Mouse (Mus musculus): ENCODE measurements around the gene Bcl11b.

Gene Bcl11b

DNA sequence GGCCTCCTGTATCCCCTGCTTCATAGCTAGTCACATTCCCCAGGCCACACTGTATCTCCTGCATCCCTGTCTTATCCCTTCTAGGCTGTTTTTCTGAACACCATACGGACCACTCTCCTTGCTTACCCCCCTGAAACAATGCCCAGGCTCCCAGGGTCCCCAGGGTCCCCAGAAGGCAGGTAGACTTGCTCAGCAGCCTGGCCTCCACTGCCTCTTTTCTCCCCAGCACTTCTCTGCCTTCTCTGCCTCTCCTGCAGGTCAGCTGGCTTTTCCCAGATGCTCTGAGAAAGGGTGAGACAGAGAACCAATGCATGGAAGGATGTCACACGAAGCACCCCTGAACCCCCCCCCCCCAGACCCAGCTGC, 2.7 kb downstream of the Bcl11b start:
- in situ Hi-C loops (cut with MboI; ENCODE audit: low pct_unique_long_range_greater_than_20kb in 1 of 2, low sequenced_read_pairs in 2 of 2, unreplicated experiment in 1 of 2): no loop called here

DNA sequence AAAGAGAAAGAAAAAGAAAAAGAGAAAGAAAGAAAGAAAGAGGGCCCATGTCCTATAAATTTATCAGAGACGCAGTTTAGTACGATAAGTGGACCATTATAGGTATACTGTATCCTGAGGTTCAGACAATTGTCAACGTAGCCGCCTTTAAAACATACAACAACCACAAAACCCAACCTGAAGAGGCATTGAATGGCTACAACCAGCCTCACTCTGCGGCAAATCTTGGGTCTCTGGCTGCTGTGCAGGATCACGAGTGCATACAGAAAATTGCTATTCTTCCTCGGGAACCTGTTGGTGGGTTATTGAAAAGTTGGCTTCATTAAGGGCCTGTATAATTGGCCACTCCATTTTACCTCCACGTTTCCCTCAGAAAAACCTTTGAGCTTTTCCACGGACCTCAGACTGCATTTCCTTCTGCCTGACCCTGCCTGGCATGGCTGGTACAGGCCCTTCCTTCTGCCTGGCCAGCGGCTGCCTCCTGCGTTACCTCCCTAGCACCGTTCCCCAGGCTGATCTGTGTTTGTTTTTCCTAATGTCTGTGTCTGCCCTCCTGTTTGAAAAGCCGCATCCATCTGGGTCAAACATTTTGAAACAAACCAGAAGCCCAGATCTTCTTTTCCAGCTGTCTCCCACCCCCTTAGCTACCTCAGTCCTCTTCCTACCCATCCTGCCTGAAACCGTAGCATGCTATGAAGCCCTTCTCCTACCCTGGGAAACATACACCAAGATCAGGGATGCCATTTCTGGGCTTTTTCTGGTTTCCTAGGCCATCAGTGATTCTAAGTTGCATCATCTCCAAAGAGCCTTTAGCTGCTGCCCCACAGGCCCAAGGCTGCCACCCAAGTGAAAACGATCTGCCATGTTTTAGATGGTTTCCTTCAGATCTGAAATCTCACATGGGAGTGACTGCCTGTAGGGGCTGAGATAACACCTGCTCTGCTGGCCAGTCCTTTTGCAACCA, 3.4 kb downstream of the Bcl11b start:
- in situ Hi-C loops (cut with MboI; ENCODE audit: low pct_unique_long_range_greater_than_20kb in 1 of 2, low sequenced_read_pairs in 2 of 2, unreplicated experiment in 1 of 2): loop anchor here (10.0 to 25.0 kb wide), 3 partner anchors 95 to 1038 kb away; no protein-coding TSS in a partner anchor

DNA sequence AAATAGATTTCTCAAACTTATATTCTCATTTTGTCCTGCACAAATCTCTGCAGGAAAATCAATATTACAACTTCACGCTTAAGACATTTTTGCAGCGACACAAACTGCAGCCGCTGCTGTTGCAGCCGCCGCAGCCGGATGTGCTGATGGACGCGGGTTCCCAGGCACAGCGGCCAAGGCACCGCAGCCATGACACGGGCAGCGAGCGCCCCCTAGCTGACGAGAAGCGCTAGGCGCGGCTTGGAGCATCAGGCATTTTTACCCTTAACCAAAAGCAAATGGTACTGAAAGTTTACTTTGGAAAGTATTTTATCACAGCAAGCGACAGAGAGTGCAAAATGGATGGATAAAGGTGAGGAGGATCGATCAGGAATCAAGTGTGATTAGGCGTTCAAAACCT, 4.7 kb downstream of the Bcl11b start:
- in situ Hi-C loops (cut with MboI; ENCODE audit: low pct_unique_long_range_greater_than_20kb in 1 of 2, low sequenced_read_pairs in 2 of 2, unreplicated experiment in 1 of 2): loop anchor here (10.0 to 25.0 kb wide), 3 partner anchors 94 to 1036 kb away; no protein-coding TSS in a partner anchor

DNA sequence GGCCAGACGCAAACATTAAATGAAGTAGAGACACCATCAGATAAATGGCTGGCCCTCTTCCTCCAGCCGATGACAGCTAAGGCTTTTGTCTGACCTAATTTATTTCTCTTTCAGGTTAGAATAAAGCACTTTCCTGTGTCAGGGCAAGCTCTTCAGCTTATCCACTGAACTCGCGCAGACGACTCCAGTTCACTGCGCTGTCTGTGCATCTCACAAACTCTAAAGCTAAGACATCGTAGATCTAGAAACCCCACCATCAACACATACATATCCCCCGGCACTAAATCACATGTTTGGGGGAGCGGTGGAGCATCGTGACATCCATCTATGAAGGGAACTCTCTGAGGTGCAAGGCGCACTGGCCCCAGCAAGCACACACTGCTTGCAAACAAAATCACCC, 5.5 kb downstream of the Bcl11b start:
- in situ Hi-C loops (cut with MboI; ENCODE audit: low pct_unique_long_range_greater_than_20kb in 1 of 2, low sequenced_read_pairs in 2 of 2, unreplicated experiment in 1 of 2): loop anchor here (10.0 to 25.0 kb wide), 3 partner anchors 93 to 1036 kb away; no protein-coding TSS in a partner anchor

DNA sequence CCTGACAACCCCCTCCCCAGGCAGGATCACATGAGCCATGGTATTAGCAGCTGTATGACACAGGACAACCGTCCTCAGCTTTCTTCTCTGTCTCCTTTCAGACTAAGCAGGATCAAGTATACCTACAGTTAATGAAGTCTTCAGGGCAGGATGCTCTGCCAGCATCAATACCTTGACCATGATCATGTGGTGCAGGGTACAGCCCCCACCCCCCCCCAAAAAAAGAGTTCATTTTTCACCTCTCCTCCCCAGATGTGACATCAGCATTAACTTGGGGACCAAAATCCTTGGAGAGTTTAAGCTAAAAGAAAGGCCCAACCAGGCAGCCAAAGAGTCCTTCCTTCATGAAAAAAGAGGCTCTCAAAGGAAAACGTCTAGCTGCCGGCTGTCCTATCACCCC, 6.2 kb downstream of the Bcl11b start:
- in situ Hi-C loops (cut with MboI; ENCODE audit: low pct_unique_long_range_greater_than_20kb in 1 of 2, low sequenced_read_pairs in 2 of 2, unreplicated experiment in 1 of 2): loop anchor here (10.0 to 25.0 kb wide), 3 partner anchors 92 to 1035 kb away; no protein-coding TSS in a partner anchor

DNA sequence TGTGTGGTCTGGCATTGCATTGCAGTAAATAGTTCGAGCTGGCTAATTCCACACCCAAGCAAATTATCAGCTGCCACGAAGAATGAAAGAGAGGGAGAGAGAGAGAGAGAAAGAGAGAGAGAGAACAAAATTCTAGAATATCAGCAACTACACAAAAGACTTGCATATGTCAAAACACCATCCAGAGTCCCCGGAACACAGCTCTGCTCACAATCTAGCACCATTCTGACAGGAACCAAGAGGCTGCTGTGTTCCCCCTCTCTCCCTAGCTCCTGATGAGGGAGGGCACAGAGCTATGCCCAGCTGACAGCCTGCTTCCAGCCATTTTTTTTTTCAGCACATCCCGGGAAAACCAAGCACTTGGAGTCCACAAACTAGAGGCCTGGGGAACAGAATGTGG, 6.6 kb downstream of the Bcl11b start:
- in situ Hi-C loops (cut with MboI; ENCODE audit: low pct_unique_long_range_greater_than_20kb in 1 of 2, low sequenced_read_pairs in 2 of 2, unreplicated experiment in 1 of 2): loop anchor here (10.0 to 25.0 kb wide), 3 partner anchors 92 to 1034 kb away; no protein-coding TSS in a partner anchor

DNA sequence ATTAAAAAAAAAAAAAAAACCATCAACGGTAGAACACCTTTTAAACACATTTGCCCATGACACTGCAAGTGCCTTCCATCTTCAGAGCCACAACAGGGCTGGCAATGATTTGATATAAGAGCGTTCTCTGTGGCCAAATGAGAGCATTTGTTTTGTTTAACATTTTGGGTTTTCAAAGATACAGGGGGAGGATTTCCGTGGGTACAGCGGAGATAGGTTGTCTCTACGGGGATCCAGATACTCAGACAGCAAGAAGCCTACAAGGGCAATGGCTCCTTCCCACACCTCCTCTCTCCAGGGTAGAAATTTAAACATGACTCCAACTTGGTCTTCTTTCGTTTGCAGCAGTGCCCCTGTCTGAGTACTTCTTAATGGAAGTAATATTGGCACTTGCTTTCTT, 7.2 kb downstream of the Bcl11b start:
- in situ Hi-C loops (cut with MboI; ENCODE audit: low pct_unique_long_range_greater_than_20kb in 1 of 2, low sequenced_read_pairs in 2 of 2, unreplicated experiment in 1 of 2): loop anchor here (10.0 to 25.0 kb wide), 3 partner anchors 91 to 1034 kb away; no protein-coding TSS in a partner anchor

DNA sequence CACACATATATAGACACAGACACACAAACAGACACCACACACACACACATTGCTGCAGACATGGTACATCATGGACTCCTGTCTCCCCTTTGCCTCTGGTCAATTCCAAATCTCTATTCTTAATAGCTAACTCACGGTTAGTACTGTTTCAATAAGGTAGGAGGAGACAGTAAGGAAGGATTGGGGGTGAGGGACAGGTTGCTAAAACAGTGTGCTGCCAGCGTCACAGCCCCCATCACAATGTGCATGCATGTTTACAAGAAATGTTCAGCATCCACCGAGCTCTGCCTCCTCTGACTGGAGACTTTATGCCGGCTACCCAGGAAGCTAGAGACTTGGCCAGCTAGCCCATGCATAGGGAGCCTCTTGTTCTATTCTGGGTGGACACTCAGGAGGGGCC, 9.0 kb downstream of the Bcl11b start:
- in situ Hi-C loops (cut with MboI; ENCODE audit: low pct_unique_long_range_greater_than_20kb in 1 of 2, low sequenced_read_pairs in 2 of 2, unreplicated experiment in 1 of 2): loop anchor here (10.0 to 25.0 kb wide), 3 partner anchors 90 to 1032 kb away; no protein-coding TSS in a partner anchor

DNA sequence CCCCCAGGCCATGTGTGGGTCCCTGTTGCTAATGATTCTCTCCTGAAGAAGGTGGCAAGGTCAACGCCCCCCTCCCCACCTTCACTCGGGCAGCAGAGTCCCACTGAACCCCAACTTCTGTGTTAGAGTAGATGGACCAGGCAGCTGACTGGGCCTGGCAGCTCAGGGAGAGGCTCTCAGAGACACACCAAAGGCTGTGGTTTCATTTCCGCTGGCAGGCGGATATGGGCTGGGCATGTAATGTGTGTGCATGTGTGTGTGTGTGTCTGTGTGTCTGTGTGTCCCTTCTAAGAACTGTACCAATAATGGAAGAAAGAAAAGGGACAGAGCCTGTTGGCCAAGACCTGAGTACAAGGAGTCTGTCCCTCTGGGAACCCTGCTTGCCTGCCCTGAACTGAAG, 10.4 kb downstream of the Bcl11b start:
- in situ Hi-C loops (cut with MboI; ENCODE audit: low pct_unique_long_range_greater_than_20kb in 1 of 2, low sequenced_read_pairs in 2 of 2, unreplicated experiment in 1 of 2): loop anchor here (10.0 to 25.0 kb wide), 3 partner anchors 88 to 1031 kb away; no protein-coding TSS in a partner anchor

DNA sequence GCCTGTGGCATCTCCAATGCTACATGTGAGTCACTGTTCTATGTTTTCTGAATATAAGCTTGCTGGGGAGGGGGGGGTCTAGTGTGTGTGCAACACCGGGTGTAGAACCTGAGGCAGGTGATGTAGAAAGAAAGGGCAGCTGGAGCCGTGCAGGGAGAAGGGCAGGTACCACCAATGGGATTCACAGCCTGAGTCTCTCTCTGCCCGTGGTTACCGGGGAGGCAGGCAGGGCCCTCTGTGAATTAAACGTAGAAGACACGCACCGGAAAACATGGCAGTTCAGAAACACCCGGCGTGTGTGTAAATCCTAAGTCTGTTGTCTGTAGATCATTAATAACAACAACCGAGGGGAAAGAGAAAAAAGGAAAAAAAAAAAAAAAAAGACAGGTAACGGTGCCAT, 12.2 kb downstream of the Bcl11b start:
- in situ Hi-C loops (cut with MboI; ENCODE audit: low pct_unique_long_range_greater_than_20kb in 1 of 2, low sequenced_read_pairs in 2 of 2, unreplicated experiment in 1 of 2): loop anchor here (10.0 to 25.0 kb wide), 3 partner anchors 86 to 1029 kb away; no protein-coding TSS in a partner anchor

DNA sequence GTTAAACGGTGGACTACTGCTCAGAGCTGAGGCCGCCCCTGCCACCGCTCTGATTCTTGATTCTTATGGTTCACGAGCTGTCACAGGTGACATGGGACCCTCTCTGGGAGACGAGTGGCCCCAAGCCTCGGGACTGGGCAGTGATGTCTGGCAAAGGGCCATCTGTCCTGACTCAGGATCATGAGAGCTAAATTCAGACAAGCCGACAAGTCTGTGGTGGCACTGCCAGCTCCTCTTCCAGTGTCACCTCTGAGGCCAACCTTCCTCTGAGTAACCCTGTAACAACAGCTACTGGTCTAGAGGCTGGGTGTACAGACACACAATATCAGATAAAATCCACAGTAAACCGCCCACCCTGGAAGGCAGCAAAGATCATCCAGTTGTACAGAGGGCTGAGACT, 20.2 kb downstream of the Bcl11b start:
- in situ Hi-C loops (cut with MboI; ENCODE audit: low pct_unique_long_range_greater_than_20kb in 1 of 2, low sequenced_read_pairs in 2 of 2, unreplicated experiment in 1 of 2): loop anchor here in 1 of 2 experiments (25.0 kb wide), 1 partner anchor 1021 kb away; no protein-coding TSS in a partner anchor

DNA sequence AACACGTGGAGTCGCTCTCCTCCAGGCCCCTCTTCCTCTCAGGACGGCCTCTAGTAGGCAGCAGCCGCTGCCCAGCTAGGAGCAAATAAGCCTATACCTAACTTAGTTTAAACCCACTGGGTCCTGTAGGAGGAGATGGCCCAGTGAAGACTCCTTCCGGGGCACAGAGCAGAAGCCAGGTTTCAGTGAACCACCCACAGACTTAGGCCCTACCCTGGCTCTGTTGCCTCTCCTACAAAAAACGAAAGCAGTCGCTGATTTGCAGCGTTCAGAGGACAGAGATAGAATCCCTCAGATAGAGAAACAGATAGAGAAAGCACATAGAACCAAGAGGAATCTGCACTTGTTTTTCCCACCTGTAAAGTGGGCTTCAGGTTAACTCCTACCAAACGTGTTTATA, 21.1 kb downstream of the Bcl11b start:
- in situ Hi-C loops (cut with MboI; ENCODE audit: low pct_unique_long_range_greater_than_20kb in 1 of 2, low sequenced_read_pairs in 2 of 2, unreplicated experiment in 1 of 2): loop anchor here in 1 of 2 experiments (25.0 kb wide), 1 partner anchor 1020 kb away; no protein-coding TSS in a partner anchor

DNA sequence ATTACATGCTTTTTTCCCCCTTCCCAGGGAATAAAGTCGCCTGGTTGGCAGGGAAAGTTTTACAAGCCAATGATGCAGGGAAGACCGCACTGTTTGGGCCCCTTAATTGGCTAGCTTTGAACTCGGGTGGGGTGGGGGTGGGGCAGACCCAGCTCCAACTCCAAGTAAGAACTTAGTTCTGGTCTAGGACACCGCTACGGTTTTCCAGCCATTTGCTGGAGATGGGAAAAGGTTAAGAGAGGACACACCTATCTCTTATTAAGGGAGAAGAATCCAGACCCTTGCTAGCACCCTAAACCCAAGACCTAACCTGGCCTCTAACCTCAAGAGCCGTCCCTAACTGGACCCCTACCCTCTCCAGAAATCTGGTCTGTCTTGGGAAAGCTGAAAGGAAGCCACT, 22.2 kb downstream of the Bcl11b start:
- in situ Hi-C loops (cut with MboI; ENCODE audit: low pct_unique_long_range_greater_than_20kb in 1 of 2, low sequenced_read_pairs in 2 of 2, unreplicated experiment in 1 of 2): loop anchor here in 1 of 2 experiments (25.0 kb wide), 1 partner anchor 1019 kb away; no protein-coding TSS in a partner anchor

DNA sequence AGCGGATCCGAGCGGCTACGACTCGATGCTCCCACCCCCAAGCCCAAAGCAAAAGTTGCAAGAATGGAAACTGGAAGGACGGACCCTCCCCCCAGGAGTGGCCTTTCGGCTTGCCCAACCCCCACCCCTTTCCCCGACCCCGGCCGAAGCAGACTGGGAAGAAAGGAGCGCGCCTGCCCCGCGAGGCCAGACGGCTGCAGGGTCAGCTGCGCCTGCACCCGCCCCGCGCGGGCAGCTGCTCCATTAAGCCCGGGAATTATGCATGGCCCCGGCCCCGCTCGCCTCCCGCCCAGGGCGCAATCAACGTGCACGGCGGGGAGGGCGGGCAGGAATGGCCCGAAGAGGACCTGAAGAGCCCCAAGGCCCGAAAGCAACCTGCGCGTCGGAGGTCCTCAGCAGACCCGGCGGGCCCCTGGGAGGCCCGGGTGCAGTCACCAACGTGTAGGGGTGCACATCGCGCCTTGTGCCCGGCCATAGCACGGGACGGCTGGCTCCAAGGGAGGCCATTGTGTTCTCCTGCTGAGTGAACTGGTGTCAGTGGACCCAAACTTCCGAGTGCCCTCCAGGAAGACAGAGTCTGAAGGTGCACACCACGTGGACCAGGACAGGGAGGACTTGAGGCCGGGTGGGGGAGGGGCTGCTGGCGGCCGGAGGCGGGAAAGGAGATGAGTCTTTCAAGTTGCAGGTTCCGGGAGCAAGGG, 23.0 kb downstream of the Bcl11b start:
- in situ Hi-C loops (cut with MboI; ENCODE audit: low pct_unique_long_range_greater_than_20kb in 1 of 2, low sequenced_read_pairs in 2 of 2, unreplicated experiment in 1 of 2): loop anchor here in 1 of 2 experiments (25.0 kb wide), 1 partner anchor 1018 kb away; no protein-coding TSS in a partner anchor

DNA sequence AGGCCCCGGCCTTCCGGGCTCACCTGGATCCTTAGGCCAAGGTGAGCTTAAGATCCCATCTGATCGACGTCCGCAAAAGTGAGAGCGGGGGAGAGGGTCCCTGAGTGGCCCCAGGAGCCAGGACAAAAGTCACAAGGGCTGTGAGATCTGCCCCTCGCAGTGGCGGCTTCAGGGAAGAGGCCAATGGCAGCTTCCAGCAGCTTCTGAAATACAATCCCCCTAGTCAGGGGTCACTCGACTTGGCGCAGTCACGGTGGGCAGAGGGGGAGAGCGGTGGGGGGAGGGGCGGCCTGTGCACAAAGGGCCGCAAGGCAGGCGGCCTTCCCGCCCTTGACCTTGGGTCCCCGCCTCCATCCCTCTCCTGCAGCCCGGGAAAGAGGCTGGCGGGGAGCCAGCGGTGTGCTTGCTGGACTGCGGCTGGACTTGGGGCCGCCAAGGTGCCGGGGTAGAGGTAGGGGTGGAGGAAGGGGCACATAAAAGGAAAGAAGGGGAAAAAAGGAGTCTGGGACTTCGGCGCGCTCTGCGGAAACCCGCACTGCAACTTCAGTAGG, 23.6 kb downstream of the Bcl11b start:
- in situ Hi-C loops (cut with MboI; ENCODE audit: low pct_unique_long_range_greater_than_20kb in 1 of 2, low sequenced_read_pairs in 2 of 2, unreplicated experiment in 1 of 2): loop anchor here in 1 of 2 experiments (25.0 kb wide), 1 partner anchor 1017 kb away; no protein-coding TSS in a partner anchor

DNA sequence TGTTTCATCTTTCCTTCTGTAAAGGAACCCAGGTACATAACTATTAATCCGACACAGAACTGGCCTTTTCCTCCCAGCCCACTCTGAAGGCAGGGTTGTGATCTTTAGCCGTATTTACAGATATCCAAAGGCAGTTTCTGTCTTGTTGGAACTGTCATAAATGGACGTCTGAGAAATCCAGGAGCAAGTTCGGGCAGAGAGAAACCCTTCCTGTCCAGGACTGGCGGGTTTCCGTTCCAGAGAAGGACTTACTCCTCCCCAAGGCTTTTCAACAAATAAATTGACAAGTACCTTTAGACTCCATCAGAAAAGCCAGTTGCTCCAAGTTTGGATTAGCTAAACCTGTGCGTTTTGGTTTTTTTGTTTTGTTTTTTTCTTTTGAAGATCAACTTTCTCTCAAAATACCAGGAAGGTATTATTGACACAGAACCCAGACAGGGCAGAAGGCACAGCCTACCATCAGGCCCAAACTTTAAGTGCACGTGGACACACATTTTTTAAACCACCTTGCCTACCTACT, 24.6 kb downstream of the Bcl11b start:
- in situ Hi-C loops (cut with MboI; ENCODE audit: low pct_unique_long_range_greater_than_20kb in 1 of 2, low sequenced_read_pairs in 2 of 2, unreplicated experiment in 1 of 2): loop anchor here in 1 of 2 experiments (25.0 kb wide), 1 partner anchor 1016 kb away; no protein-coding TSS in a partner anchor

DNA sequence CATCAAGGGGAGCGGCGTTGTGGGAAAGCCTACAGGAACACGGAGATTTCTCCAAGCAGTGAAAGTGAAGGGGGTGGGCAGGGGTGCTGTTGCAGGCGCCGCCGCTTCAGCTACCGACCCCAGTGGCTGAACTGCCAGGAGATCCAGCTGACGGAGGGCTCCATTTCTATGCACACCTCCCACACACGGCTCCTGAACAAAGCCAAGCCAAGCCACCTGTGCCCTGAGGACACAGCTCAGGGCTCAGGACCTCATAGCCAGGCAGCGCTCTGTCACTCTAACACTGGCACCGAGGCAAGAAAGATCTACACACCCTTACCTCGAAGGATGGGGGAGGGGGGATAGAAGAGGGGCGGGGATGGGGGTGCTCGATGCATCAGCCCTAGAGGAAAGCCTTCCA, 25.3 kb downstream of the Bcl11b start:
- in situ Hi-C loops (cut with MboI; ENCODE audit: low pct_unique_long_range_greater_than_20kb in 1 of 2, low sequenced_read_pairs in 2 of 2, unreplicated experiment in 1 of 2): loop anchor here in 1 of 2 experiments (25.0 kb wide), 1 partner anchor 1016 kb away; no protein-coding TSS in a partner anchor

DNA sequence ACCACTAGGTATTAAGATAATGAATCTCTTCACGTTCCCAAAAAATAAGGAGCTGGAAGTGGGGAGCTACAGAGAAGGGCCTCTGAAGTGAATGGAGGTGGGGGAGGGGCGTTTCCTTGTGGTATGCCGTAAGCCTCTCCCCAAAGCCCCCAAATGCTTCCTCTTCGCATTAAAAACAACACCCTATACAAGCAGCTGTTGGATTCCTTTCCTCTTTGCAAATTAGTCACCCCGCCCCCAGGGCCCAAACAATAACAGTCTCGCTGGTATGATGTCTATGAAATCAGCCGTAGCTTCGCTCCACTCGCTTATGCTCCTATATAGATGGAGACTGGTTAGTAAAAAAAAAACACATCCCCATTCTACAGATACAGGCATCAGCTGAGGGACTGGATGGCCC, 25.9 kb downstream of the Bcl11b start:
- in situ Hi-C loops (cut with MboI; ENCODE audit: low pct_unique_long_range_greater_than_20kb in 1 of 2, low sequenced_read_pairs in 2 of 2, unreplicated experiment in 1 of 2): loop anchor here in 1 of 2 experiments (25.0 kb wide), 1 partner anchor 1015 kb away; no protein-coding TSS in a partner anchor

Data from mouse embryonic stem cell (cell line).